In the genomic region with DNA sequence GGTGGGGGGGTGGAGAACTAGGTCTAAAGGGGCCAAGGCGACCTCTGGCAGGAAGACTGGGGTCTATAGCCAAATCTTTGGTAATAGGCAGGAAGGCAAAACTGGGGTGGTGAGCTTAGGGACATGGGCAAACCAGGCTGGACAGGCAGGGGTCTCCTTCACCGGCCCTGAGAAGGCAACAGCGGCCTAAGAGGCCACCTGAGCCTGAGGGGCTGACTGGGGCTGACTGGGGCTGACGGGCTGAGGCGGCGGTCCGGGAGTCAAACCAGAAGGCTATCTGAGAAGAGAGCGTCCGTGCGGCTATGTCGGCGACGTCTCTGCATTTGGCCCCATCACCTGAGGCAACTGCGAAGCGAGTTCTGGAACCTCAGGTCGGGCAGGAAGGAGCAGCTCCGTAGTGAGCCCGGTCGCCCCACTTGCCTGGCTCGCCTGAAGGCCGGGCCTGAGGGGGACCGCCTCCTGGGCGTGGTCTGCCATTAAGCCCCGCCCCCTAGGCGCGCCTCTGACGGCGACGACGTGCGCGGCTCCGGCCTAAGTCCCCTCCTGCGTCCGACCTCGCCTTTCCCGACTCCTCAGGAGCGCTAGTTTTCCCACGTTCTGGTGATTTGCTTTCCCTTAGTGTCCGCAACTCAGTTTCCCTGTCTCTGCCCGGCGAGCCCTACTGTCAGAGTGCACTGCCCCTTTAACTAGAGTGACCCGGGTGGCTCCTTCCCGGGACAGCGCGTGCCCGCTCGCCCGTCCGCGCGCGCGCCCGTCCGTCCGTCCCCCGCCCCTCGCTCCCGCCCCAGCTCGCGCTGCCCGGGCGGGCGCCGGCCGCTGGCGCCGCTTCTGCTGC, we compare ENCODE assay signal across 8 mouse cellular contexts. TPM values are rescaled to one million over a fixed set of nuclear protein-coding genes. Genes with fewer than 3 reads are reported as not detected.
DNase-seq lines count a peak whose midpoint lies in the region; ATAC-seq and TF ChIP-seq lines count a peak whose summit lies in the region.

TSS of gene Inca1 (minus strand) at position 434 of the 835 bp plus-strand sequence.
TSS of gene Kif1c (plus strand) at position 827 of the 835 bp plus-strand sequence.

- 1% methylated on average over 69 of the region's 69 CpGs for WGBS in cerebellum, adult 2 months
- WGBS in lung, postnatal 0 days, result 2% methylated on average over 62 of the region's 69 CpGs

- H3K27me3 ChIP-seq in MEL (ENCODE audit: control insufficient read depth in 1 of 2, insufficient read depth in 2 of 2, low read length in 2 of 2), result no peaks in the 10 kb centered on the region
- H3K27me3 ChIP-seq in cerebellum, adult 2 months (ENCODE audit: control insufficient read depth, insufficient read depth, low read length), result no peaks in the 10 kb centered on the region
- no peaks in the 10 kb centered on the region for H3K27me3 ChIP-seq in lung, postnatal 0 days (replicated peaks; ENCODE audit: insufficient read depth, low read length)

- H3K36me3 ChIP-seq in MEL (ENCODE audit: control insufficient read depth in 1 of 2, insufficient read depth in 2 of 2, low read length in 2 of 2), result peaks cover 0 to 5% of the 10 kb centered on the region in 2 experiments; a peak in 2 of 4 replicates
- H3K36me3 ChIP-seq in lung, postnatal 0 days (ENCODE audit: insufficient read depth, low read length), result peaks cover 19% of the 10 kb centered on the region; the same call in 1 of the 2 replicates

- no peak for TF ChIP-seq EP300 in MEL (IDR thresholded peaks at IDR 0.05; ENCODE audit: low read depth in 1 of 2, low read length in 2 of 2)
- TF ChIP-seq EP300 in lung, postnatal 0 days (IDR thresholded peaks at IDR 0.05), result no peak

- peaks cover 3 to 7% of the 10 kb centered on the region in 2 experiments; a peak in 3 of 4 replicates for H3K4me1 ChIP-seq in MEL (ENCODE audit: control insufficient read depth in 1 of 2, insufficient read depth in 2 of 2, low read length in 2 of 2)
- H3K4me1 ChIP-seq in cerebellum, adult 2 months (ENCODE audit: control insufficient read depth, insufficient read depth, low read length), result peaks cover 10% of the 10 kb centered on the region
- peaks cover 15% of the 10 kb centered on the region; the same call in 1 of the 2 replicates for H3K4me1 ChIP-seq in lung, postnatal 0 days (ENCODE audit: insufficient read depth, low read depth, low read length)

- TF ChIP-seq CTCF in MEL (IDR thresholded peaks at IDR 0.05 in 2 of 3, conservative IDR thresholded peaks at IDR 0.05 in 1 of 3; ENCODE audit: control insufficient read depth in 1 of 3, insufficient read depth in 1 of 3, low read depth in 2 of 3, low read length in 3 of 3, poor library complexity in 1 of 3, severe bottlenecking in 1 of 3), result no peak
- TF ChIP-seq CTCF in cerebellum, adult 2 months (IDR thresholded peaks at IDR 0.05; ENCODE audit: borderline replicate concordance, insufficient read depth, low read depth, low read length), result no peak
- no peak for TF ChIP-seq CTCF in lung, postnatal 0 days (IDR thresholded peaks at IDR 0.05)

- H3K79me2 ChIP-seq in MEL (ENCODE audit: control insufficient read depth, insufficient read depth, low read length, poor library complexity), result no peaks in the 10 kb centered on the region; the same call in 1 of the 2 replicates

- no peaks in the 10 kb centered on the region for H3K9me3 ChIP-seq in MEL (replicated peaks; ENCODE audit: insufficient read depth, low read length)
- no peaks in the 10 kb centered on the region for H3K9me3 ChIP-seq in lung, postnatal 0 days (ENCODE audit: low read length)

- no peak for TF ChIP-seq RAD21 in MEL (IDR thresholded peaks at IDR 0.05; ENCODE audit: low read depth, low read length)

- ATAC-seq in hematopoietic stem cell, adult 5-6 weeks (replicated peaks in 1 of 2; ENCODE audit: insufficient read depth in 1 of 2, low FRiP score in 2 of 2, low TSS enrichment in 1 of 2, low read depth in 1 of 2, poor library complexity in 2 of 2, severe bottlenecking in 2 of 2), result peak; percentile 98
- peak; percentile 96 for ATAC-seq in lung, postnatal 0 days

- peak; percentile 97 for DNase-seq in MEL (ENCODE audit: low read depth, low spot score)
- peak; percentile 94 to 98 for DNase-seq in cerebellum, adult 2 months
- peak; percentile 91 for DNase-seq in forelimb bud, embryonic 11.5 days (ENCODE audit: low read depth, low spot score)
- DNase-seq in layer of hippocampus, adult 9-11 months, result peak; percentile 94
- DNase-seq in lung, postnatal 0 days (ENCODE audit: low spot score), result peak; percentile 94
- peak; percentile 98 for DNase-seq in ovary, postnatal 14 days (ENCODE audit: low spot score)
- DNase-seq in thymus, postnatal 14 days, result peak; percentile 98

- H3K4me3 ChIP-seq in MEL (ENCODE audit: control insufficient read depth in 1 of 2, insufficient read depth in 1 of 2, low read depth in 2 of 2, low read length in 2 of 2), result peak within 1 kb of the TSS; percentile 80 to 91
- peak within 1 kb of the TSS; percentile 85 for H3K4me3 ChIP-seq in cerebellum, adult 2 months (replicated peaks; ENCODE audit: insufficient read depth, low read depth, low read length)
- peak within 1 kb of the TSS; percentile 83 for H3K4me3 ChIP-seq in lung, postnatal 0 days (ENCODE audit: low read depth, low read length)

- peak within 1 kb of the TSS; percentile 84 for H3K9ac ChIP-seq in MEL (ENCODE audit: control insufficient read depth, low read depth, low read length, poor library complexity, severe bottlenecking)
- H3K9ac ChIP-seq in lung, postnatal 0 days (replicated peaks; ENCODE audit: low read depth), result peak within 1 kb of the TSS; percentile 83

- H3K27ac ChIP-seq in MEL (ENCODE audit: control insufficient read depth, low read depth, low read length), result peak within 1 kb of the TSS; percentile 77
- peak within 1 kb of the TSS; percentile 90 for H3K27ac ChIP-seq in cerebellum, adult 2 months (ENCODE audit: insufficient read depth, low read length)
- H3K27ac ChIP-seq in lung, postnatal 0 days (ENCODE audit: low read length), result peak within 1 kb of the TSS; percentile 95

- peak within 1 kb of the TSS; percentile 93 for H3K4me2 ChIP-seq in lung, postnatal 0 days (replicated peaks; ENCODE audit: low read depth, low read length)

- TF ChIP-seq POLR2A in MEL (IDR thresholded peaks at IDR 0.05; ENCODE audit: control insufficient read depth in 1 of 2, insufficient read depth in 1 of 2, low read depth in 1 of 2, low read length in 2 of 2, poor library complexity in 1 of 2), result peak; percentile 75 to 90
- TF ChIP-seq POLR2A in cerebellum, adult 2 months (IDR thresholded peaks at IDR 0.05; ENCODE audit: borderline replicate concordance, insufficient read depth, low read length), result peak; percentile 95

TF ChIP-seq in MEL, 35 proteins besides CTCF, POLR2A, EP300 and RAD21:
- TF ChIP-seq POLR2AphosphoS2 (IDR thresholded peaks at IDR 0.05; ENCODE audit: low read length) (peak; percentile 64; the same call in 1 of the 2 replicates), KAT2A (conservative IDR thresholded peaks at IDR 0.05; ENCODE audit: low read depth, low read length) (no peak), SIN3A (IDR thresholded peaks at IDR 0.05; ENCODE audit: low read length) (0 out of 2 replicates have a peak, but pooled peaks have one; percentile 61), ZKSCAN1 (IDR thresholded peaks at IDR 0.05; ENCODE audit: low read depth, low read length) (no peak), MAX (IDR thresholded peaks at IDR 0.05; ENCODE audit: low read length) (0 out of 2 replicates have a peak, but pooled peaks have one; percentile 27), NRF1 (IDR thresholded peaks at IDR 0.05; ENCODE audit: insufficient read depth, low read depth, low read length, poor library complexity, severe bottlenecking) (0 out of 2 replicates have a peak, but pooled peaks have one; percentile 44), CHD1 (IDR thresholded peaks at IDR 0.05; ENCODE audit: low read depth, low read length) (peak; percentile 28; the same call in 1 of the 2 replicates), NELFE (IDR thresholded peaks at IDR 0.05; ENCODE audit: low read depth, low read length) (peak; percentile 70), MYC (IDR thresholded peaks at IDR 0.05; ENCODE audit: low read depth, low read length) (no peak), TBP (IDR thresholded peaks at IDR 0.05; ENCODE audit: low read depth, low read length) (peak; percentile 48; the same call in 1 of the 2 replicates), MAZ (IDR thresholded peaks at IDR 0.05; ENCODE audit: low read depth, low read length) (0 out of 2 replicates have a peak, but pooled peaks have one; percentile 53), TCF12 (IDR thresholded peaks at IDR 0.05; ENCODE audit: low read depth, low read length) (peak; percentile 39; the same call in 1 of the 2 replicates)

RNA-seq across cellular contexts. Expression of gene Inca1, which starts in this region (rescaled TPM):
- 0.35 and 0.46 TPM in 2 replicates for total RNA-seq in MEL (2012; rRNA removed)
- polyA plus RNA-seq in MEL (2012; ENCODE audit: insufficient read depth in 1 of 2, insufficient read length in 2 of 2, low read depth in 1 of 2, low replicate concordance in 2 of 2, missing spikeins in 1 of 2), result 1 to 10 TPM in 1 of 2 experiments, not detected in 1; 2.2 TPM
- polyA plus RNA-seq in cerebellum, adult 2 months (2012; rRNA removed), result 4.0 and 4.6 TPM in 2 replicates
- 0.25 TPM in 1 of 2 replicates, not detected in the other for total RNA-seq in hematopoietic stem cell, adult 5-6 weeks (2017)
- polyA plus RNA-seq in lung, postnatal 0 days (2015; fragmentation: Nextera tagmentation; extraction: Ambion mirVana), result 2.4 and 2.6 TPM in 2 replicates

RNA-seq across cellular contexts. Expression of gene Kif1c, which starts in this region (rescaled TPM):
- total RNA-seq in MEL (2012; rRNA removed), result 19.8 and 20.3 TPM in 2 replicates
- 10 to 100 TPM in 1 of 2 experiments, not detected in 1; 21.7 TPM for polyA plus RNA-seq in MEL (2012; ENCODE audit: insufficient read depth in 1 of 2, insufficient read length in 2 of 2, low read depth in 1 of 2, low replicate concordance in 2 of 2, missing spikeins in 1 of 2)
- polyA plus RNA-seq in cerebellum, adult 2 months (2012; rRNA removed), result 55.9 and 65.6 TPM in 2 replicates
- 6.7 and 7.3 TPM in 2 replicates for total RNA-seq in hematopoietic stem cell, adult 5-6 weeks (2017)
- polyA plus RNA-seq in lung, postnatal 0 days (2015; fragmentation: Nextera tagmentation; extraction: Ambion mirVana), result 4.8 and 5.3 TPM in 2 replicates

Comparison
In these comparisons a context has a peak if more than half of its experiments do, and no peak if none do; other contexts are left out.
1. Peak in every context shown above with its lines: DNase-seq, ATAC-seq, H3K4me3 ChIP-seq and H3K27ac ChIP-seq.